Mouse (Mus musculus): ENCODE data around the gene Ofcc1.

- TF ChIP-seq CTCF (IDR thresholded peaks at IDR 0.05; ENCODE audit: low read depth, low read length) (no peak), POLR2A (IDR thresholded peaks at IDR 0.05; ENCODE audit: borderline replicate concordance, low read depth, low read length) (no peak)
These were observed 221.3 kb downstream of the Ofcc1 start for GRCm38 (mm10) chr13:40139906-40140305.

Data from bone marrow macrophage, adult 2 months (primary cell).